Comparison of ENCODE assay signal across 8 mouse cellular contexts in the genomic region with DNA sequence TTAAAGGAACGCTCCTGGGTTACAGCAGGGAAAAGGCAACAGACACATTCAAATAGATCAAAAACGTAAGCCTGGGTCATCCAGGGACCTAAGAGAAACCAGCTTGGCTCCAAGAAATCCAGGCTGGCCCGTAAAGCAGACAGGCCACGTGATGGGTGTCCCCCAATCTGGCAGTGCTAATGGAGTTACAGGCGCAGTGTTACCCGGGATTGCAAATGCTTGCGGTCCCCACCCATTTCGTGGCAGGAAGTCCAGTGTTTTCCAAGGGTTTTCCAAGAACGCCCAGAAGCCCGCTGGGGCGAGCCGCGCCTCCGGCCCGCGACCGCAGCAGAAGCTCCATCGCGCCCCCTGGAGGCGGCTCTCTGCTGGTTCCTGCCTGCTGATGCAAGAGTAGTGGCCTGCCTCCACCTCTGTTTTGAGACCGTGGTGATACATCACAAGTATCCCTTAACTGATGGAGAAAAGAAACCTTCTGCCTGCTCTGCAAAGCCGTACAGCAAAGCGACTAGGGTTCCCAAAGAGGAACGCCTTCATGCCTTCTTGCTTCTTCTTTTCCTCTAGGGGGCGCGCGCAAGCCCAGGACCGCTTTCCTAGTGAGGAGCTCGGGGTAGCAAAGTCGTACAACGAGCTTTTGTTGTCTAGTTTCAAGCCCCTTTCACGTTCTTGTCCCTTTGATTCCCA. TPM values are rescaled to one million over a fixed set of nuclear protein-coding genes. Genes with fewer than 3 reads are reported as not detected.
DNase-seq lines count a peak whose midpoint lies in the region; ATAC-seq and TF ChIP-seq lines count a peak whose summit lies in the region.

No protein-coding gene starts in this region.

- peak; percentile 24 for DNase-seq in c-Kit-positive CD71-positive TER-119-negative erythroid progenitor cells, embryonic 14.5 days (ENCODE audit: low read depth)
- peak; percentile 96 for DNase-seq in kidney, postnatal 10 days
- peak; percentile 69 for DNase-seq in liver, adult 2 months (ENCODE audit: extremely low read depth, low read depth, low spot score)
- DNase-seq in natural killer cell, adult 2 months (ENCODE audit: low spot score in 2 of 2), result peak; percentile 15 to 16
- peak; percentile 50 for DNase-seq in telencephalon, adult 2 months (ENCODE audit: low read depth, low spot score)

- H3K27ac ChIP-seq in ES-Bruce4 (ENCODE audit: insufficient read depth, low read length), result peak overlapping the region; percentile 97
- H3K27ac ChIP-seq in forebrain, embryonic 12.5 days, result peak overlapping the region; percentile 21; the same call in 1 of the 2 replicates
- H3K27ac ChIP-seq in heart, embryonic 15.5 days, result peak overlapping the region; percentile 57
- peak overlapping the region; percentile 73 for H3K27ac ChIP-seq in liver, adult 2 months (replicated peaks; ENCODE audit: insufficient read depth, low read depth, low read length)

- no peaks in the 10 kb centered on the region for H3K36me3 ChIP-seq in ES-Bruce4 (ENCODE audit: control insufficient read depth, insufficient read depth, low read length, poor library complexity, severe bottlenecking)
- H3K36me3 ChIP-seq in forebrain, embryonic 12.5 days (replicated peaks), result no peaks in the 10 kb centered on the region
- no peaks in the 10 kb centered on the region for H3K36me3 ChIP-seq in heart, embryonic 15.5 days
- no peaks in the 10 kb centered on the region for H3K36me3 ChIP-seq in liver, adult 2 months (ENCODE audit: control insufficient read depth, insufficient read depth, low read length)

- peak overlapping the region; percentile 61 for H3K4me3 ChIP-seq in ES-Bruce4 (ENCODE audit: low read depth, low read length)
- peak overlapping the region; percentile 31 for H3K4me3 ChIP-seq in forebrain, embryonic 12.5 days (replicated peaks)
- peak overlapping the region; percentile 44 for H3K4me3 ChIP-seq in heart, embryonic 15.5 days
- peak overlapping the region; percentile 30 for H3K4me3 ChIP-seq in liver, adult 2 months (ENCODE audit: insufficient read depth, low read depth, low read length)

- WGBS in forebrain, embryonic 12.5 days, result 2% methylated on average over 32 of the region's 32 CpGs
- WGBS in heart, embryonic 15.5 days, result 2% methylated on average over 32 of the region's 32 CpGs
- WGBS in liver, adult 2 months, result under 1% methylated on average over 32 of the region's 32 CpGs

- TF ChIP-seq CTCF in ES-Bruce4 (IDR thresholded peaks at IDR 0.05; ENCODE audit: low read depth, low read length), result peak; percentile 64
- TF ChIP-seq CTCF in liver, adult 2 months (IDR thresholded peaks at IDR 0.05; ENCODE audit: low read depth, low read length), result peak; percentile 69

- H3K4me2 ChIP-seq in forebrain, embryonic 12.5 days, result peak overlapping the region; percentile 52
- peak overlapping the region; percentile 70 for H3K4me2 ChIP-seq in heart, embryonic 15.5 days

- H3K9ac ChIP-seq in ES-Bruce4 (ENCODE audit: low read depth, poor library complexity, severe bottlenecking), result peak overlapping the region; percentile 74
- peak overlapping the region; percentile 33; the same call in 1 of the 2 replicates for H3K9ac ChIP-seq in forebrain, embryonic 12.5 days
- peak overlapping the region; percentile 47 for H3K9ac ChIP-seq in heart, embryonic 15.5 days
- H3K9ac ChIP-seq in liver, adult 2 months (ENCODE audit: low read depth, low read length), result peak overlapping the region; percentile 52

- no peaks in the 10 kb centered on the region for H3K9me3 ChIP-seq in ES-Bruce4 (replicated peaks; ENCODE audit: control insufficient read depth, insufficient read depth, low read length, poor library complexity, severe bottlenecking)
- H3K9me3 ChIP-seq in forebrain, embryonic 12.5 days, result no peaks in the 10 kb centered on the region
- no peaks in the 10 kb centered on the region for H3K9me3 ChIP-seq in heart, embryonic 15.5 days (replicated peaks)

- ATAC-seq in forebrain, embryonic 12.5 days (ENCODE audit: low FRiP score), result peak; percentile 76
- peak; percentile 89 for ATAC-seq in heart, embryonic 15.5 days (replicated peaks; ENCODE audit: insufficient number of reproducible peaks, insufficient read depth, low FRiP score, low read depth)

- no peaks in the 10 kb centered on the region for H3K27me3 ChIP-seq in ES-Bruce4 (ENCODE audit: control insufficient read depth, insufficient read depth, low read length, poor library complexity, severe bottlenecking)
- H3K27me3 ChIP-seq in forebrain, embryonic 12.5 days, result no peaks in the 10 kb centered on the region
- no peaks in the 10 kb centered on the region for H3K27me3 ChIP-seq in heart, embryonic 15.5 days
- H3K27me3 ChIP-seq in liver, adult 2 months (ENCODE audit: control insufficient read depth, insufficient read depth, low read length), result no peaks in the 10 kb centered on the region

- peak; percentile 75 for TF ChIP-seq EP300 in ES-Bruce4 (IDR thresholded peaks at IDR 0.05; ENCODE audit: insufficient read depth, low read depth, low read length)

- H3K79me2 ChIP-seq in liver, adult 2 months (ENCODE audit: control insufficient read depth, insufficient read depth, low read length), result no peaks in the 10 kb centered on the region

- peaks cover 8% of the 10 kb centered on the region for H3K4me1 ChIP-seq in ES-Bruce4 (ENCODE audit: control insufficient read depth, insufficient read depth, low read length)
- H3K4me1 ChIP-seq in forebrain, embryonic 12.5 days, result peaks cover 11% of the 10 kb centered on the region; the same call in 1 of the 2 replicates
- H3K4me1 ChIP-seq in heart, embryonic 15.5 days (replicated peaks), result peaks cover 14% of the 10 kb centered on the region
- H3K4me1 ChIP-seq in liver, adult 2 months (ENCODE audit: control insufficient read depth, insufficient read depth, low read length), result peaks cover 23% of the 10 kb centered on the region

- peak; percentile 21 for TF ChIP-seq POLR2A in ES-Bruce4 (IDR thresholded peaks at IDR 0.05; ENCODE audit: insufficient read depth, low read length)
- TF ChIP-seq POLR2A in liver, adult 2 months (IDR thresholded peaks at IDR 0.05; ENCODE audit: extremely low read depth, insufficient read depth, low read length), result no peak

RNA-seq across cellular contexts. Expression of a gene that starts 29.6 kb away (rescaled TPM):
- 78.1 and 78.3 TPM in 2 replicates for polyA plus RNA-seq in ES-Bruce4 (2011; ENCODE audit: insufficient read depth, insufficient read length, low read depth, missing spikeins)
- 119 and 123 TPM in 2 replicates for polyA plus RNA-seq in forebrain, embryonic 12.5 days (2016; fragmentation: Nextera tagmentation; extraction: Ambion mirVana)
- polyA plus RNA-seq in heart, embryonic 15.5 days (2015; fragmentation: Nextera tagmentation; extraction: Ambion mirVana), result 54.6 and 61.2 TPM in 2 replicates
- 17.4 and 21.6 TPM in 2 replicates for total RNA-seq in liver, adult 2 months (2014; rRNA removed)
- 18.2 and 21.5 TPM in 2 replicates for polyA plus RNA-seq in liver, adult 2 months (2012; rRNA removed)

Comparison
In these comparisons a context has a peak if more than half of its experiments do, and no peak if none do; other contexts are left out.
1. Peak in every context shown above with its lines: DNase-seq, ATAC-seq, H3K4me3 ChIP-seq and H3K27ac ChIP-seq.
2. H3K27ac ChIP-seq: peak in every context shown above with its lines; median percentile 97 in ES-Bruce4; 73 in liver, adult 2 months; 57 in heart, embryonic 15.5 days; 21 in forebrain, embryonic 12.5 days.
3. DNase-seq: peak in every context shown above with its lines; median percentile 96 in kidney, postnatal 10 days; 69 in liver, adult 2 months; 50 in telencephalon, adult 2 months; 24 in c-Kit-positive CD71-positive TER-119-negative erythroid progenitor cells, embryonic 14.5 days; 16 in natural killer cell, adult 2 months.